Mouse (Mus musculus) heart, adult 2 months (tissue): ENCODE results near the gene 6030445D17Rik. TPM values are rescaled to one million over a fixed set of nuclear protein-coding genes. Genes with fewer than 3 reads are reported as not detected.

ENCODE experiments used
- DNase-seq, 2 experiments: peaks; one replicate each; pipeline ENCODE4 v3.0.0; 2021
- H3K27ac ChIP-seq: fragments of 200-600 bp; 2 replicates; pipeline ENCODE4 v1.8.1; 2022
- H3K27me3 ChIP-seq: fragments of 200-500 bp; 2 replicates; pipeline ENCODE4 v1.6.1; 2012; ENCODE audit warnings: mild to moderate bottlenecking, low read length, inconsistent platforms, mixed read lengths; ENCODE audit not compliant: control insufficient read depth, insufficient read depth
- H3K36me3 ChIP-seq: fragments of 200-500 bp; 2 replicates; pipeline ENCODE4 v1.6.1; 2012; ENCODE audit warnings: low read length, inconsistent platforms; ENCODE audit not compliant: control insufficient read depth, insufficient read depth
- H3K4me1 ChIP-seq: fragments of 200-500 bp; 2 replicates; pipeline ENCODE4 v1.6.1; 2011; ENCODE audit warnings: low read length; ENCODE audit not compliant: control insufficient read depth, insufficient read depth
- H3K4me3 ChIP-seq: fragments of 200-600 bp; 2 replicates; pipeline ENCODE4 v1.8.1; 2022
- H3K79me2 ChIP-seq: fragments of 200-500 bp; replicated peaks from 2 replicates; pipeline ENCODE4 v1.6.1; 2012; ENCODE audit warnings: mild to moderate bottlenecking, inconsistent platforms, low read length, moderate library complexity, mixed read lengths; ENCODE audit not compliant: control insufficient read depth, insufficient read depth
- H3K9ac ChIP-seq: fragments of 200-500 bp; 2 replicates; pipeline ENCODE4 v1.6.1; 2012; ENCODE audit warnings: low read depth, mild to moderate bottlenecking, control low read depth, inconsistent platforms, low read length, mixed read lengths
- CTCF ChIP-seq: fragments of 200-600 bp; IDR thresholded peaks from 2 replicates; pipeline ENCODE4 v1.8.1; 2022; ENCODE audit warnings: antibody characterized with exemption, mild to moderate bottlenecking, moderate library complexity
- EP300 ChIP-seq: fragments of 200-500 bp; IDR thresholded peaks from 2 replicates; pipeline ENCODE4 v1.6.1; 2011; ENCODE audit warnings: low read depth, low read length, control low read depth; ENCODE audit not compliant: insufficient read depth
- POLR2A ChIP-seq: fragments of 200-500 bp; IDR thresholded peaks from 2 replicates; pipeline ENCODE4 v1.6.1; 2011; ENCODE audit warnings: mild to moderate bottlenecking, low read depth, low read length, control low read depth; ENCODE audit not compliant: insufficient read depth
- WGBS: fragments of 180-500 bp; shearing (Covaris S2); methylation state at CpG from one replicate; pipeline ENCODE4 v1.1.7; 2018; 5-methylcytosine and 5-hydroxymethylcytosine counted together
- intact Hi-C: fragments of 180-260 bp; cut with DNase I; formaldehyde crosslinking; loops from one replicate; pipeline ENCODE4 v1.15.1; 2025
- polyA plus RNA-seq: library from polyadenylated mRNA; depleted of rRNA; stranded (reverse); fragments of >200 nt; gene quantifications from 2 replicates; pipeline ENCODE4 v1.2.3, GENCODE M21; 2012
- total RNA-seq, 2 experiments: library from RNA; stranded (reverse); gene quantifications; 2 replicates each; pipeline ENCODE4 v1.2.3; 2021

The 6030445D17Rik gene
- total and polyA plus RNA-seq, 3 experiments, result 0.27 to 0.45 (median 0.31) TPM

GRCm38 (mm10) chr4:136425000-136425288 is 37.1 kb upstream of the 6030445D17Rik start:
- peaks cover 9% of the 10 kb centered on the region for H3K27me3 ChIP-seq
- no peak for TF ChIP-seq POLR2A
- peak; percentile 55 for TF ChIP-seq CTCF
- intact Hi-C loops, result no loop called here
- no peaks in the 10 kb centered on the region for H3K36me3 ChIP-seq
- no peak overlapping the region for H3K27ac ChIP-seq
- DNase-seq, result peak in 1 of 2 experiments; percentile 8
- H3K9ac ChIP-seq, result no peak overlapping the region
- H3K4me3 ChIP-seq, result peak overlapping the region; percentile 41
- no peaks in the 10 kb centered on the region for H3K79me2 ChIP-seq
- 6% methylated on average over 15 of the region's 15 CpGs for WGBS
- no peaks in the 10 kb centered on the region for H3K4me1 ChIP-seq

- TF ChIP-seq CTCF, result no peak
- TF ChIP-seq POLR2A, result no peak
- no peak for TF ChIP-seq EP300
- Histone ChIP-seq H3K9ac (no peak overlapping the region), H3K27ac (no peak overlapping the region), H3K4me1 (no peaks in the 10 kb centered on the region), H3K27me3 (no peaks in the 10 kb centered on the region), H3K4me3 (no peak overlapping the region), H3K36me3 (no peaks in the 10 kb centered on the region), H3K79me2 (no peaks in the 10 kb centered on the region)
- peak; percentile 28 to 38 for DNase-seq
- intact Hi-C loops, result loop anchor here (1.0 kb wide), 2 partner anchors 96 to 191 kb away; no protein-coding TSS in a partner anchor
- WGBS, result 39% methylated on average over 11 of the region's 11 CpGs
Observed at GRCm38 (mm10) chr4:136430609-136431375, 31.3 kb upstream of the 6030445D17Rik start.

GRCm38 (mm10) chr4:136431376-136431693 is 30.7 kb upstream of the 6030445D17Rik start:
- Histone ChIP-seq H3K27ac (no peak overlapping the region), H3K4me1 (no peaks in the 10 kb centered on the region), H3K27me3 (no peaks in the 10 kb centered on the region), H3K4me3 (no peak overlapping the region), H3K36me3 (no peaks in the 10 kb centered on the region), H3K9ac (no peak overlapping the region), H3K79me2 (no peaks in the 10 kb centered on the region)
- peak; percentile 24 to 47 for DNase-seq
- WGBS, result 9% methylated on average over 3 of the region's 3 CpGs
- TF ChIP-seq EP300 (no peak), CTCF (peak; percentile 82)
- intact Hi-C loops, result loop anchor here (1.0 kb wide), 2 partner anchors 95 to 190 kb away; no protein-coding TSS in a partner anchor

- TF ChIP-seq EP300 (no peak), CTCF (no peak), POLR2A (no peak)
- DNase-seq, result no peak
- H3K4me1 ChIP-seq, result no peaks in the 10 kb centered on the region
- H3K79me2 ChIP-seq, result no peaks in the 10 kb centered on the region
- 85% methylated on average over 4 of the region's 4 CpGs for WGBS
- no peak overlapping the region for H3K27ac ChIP-seq
- no peaks in the 10 kb centered on the region for H3K27me3 ChIP-seq
- H3K36me3 ChIP-seq, result no peaks in the 10 kb centered on the region
- H3K9ac ChIP-seq, result no peak overlapping the region
- intact Hi-C loops, result no loop called here
- no peak overlapping the region for H3K4me3 ChIP-seq
Observed at GRCm38 (mm10) chr4:136434029-136434428, 28.0 kb upstream of the 6030445D17Rik start.

- H3K27me3 ChIP-seq, result no peaks in the 10 kb centered on the region
- H3K4me1 ChIP-seq, result no peaks in the 10 kb centered on the region
- intact Hi-C loops, result no loop called here
- H3K79me2 ChIP-seq, result no peaks in the 10 kb centered on the region
- no peak overlapping the region for H3K4me3 ChIP-seq
- no peak overlapping the region for H3K27ac ChIP-seq
- no peak overlapping the region for H3K9ac ChIP-seq
- H3K36me3 ChIP-seq, result no peaks in the 10 kb centered on the region
- TF ChIP-seq POLR2A (no peak), CTCF (no peak), EP300 (no peak)
- DNase-seq, result no peak
- 69% methylated on average over 4 of the region's 4 CpGs for WGBS
Observed at GRCm38 (mm10) chr4:136439106-136439505, 22.9 kb upstream of the 6030445D17Rik start.

- TF ChIP-seq EP300 (0 out of 2 replicates have a peak, but pooled peaks have one; percentile 30), POLR2A (no peak)
- no peaks in the 10 kb centered on the region for H3K27me3 ChIP-seq
- DNase-seq, result peak in 1 of 2 experiments; percentile 30
- H3K79me2 ChIP-seq, result no peaks in the 10 kb centered on the region
- no peak overlapping the region for H3K9ac ChIP-seq
- H3K36me3 ChIP-seq, result no peaks in the 10 kb centered on the region
- WGBS, result 53% methylated on average over 15 of the region's 15 CpGs
- no peak overlapping the region for H3K4me3 ChIP-seq
- intact Hi-C loops, result no loop called here
- H3K27ac ChIP-seq, result no peak overlapping the region
- H3K4me1 ChIP-seq, result no peaks in the 10 kb centered on the region
Observed at GRCm38 (mm10) chr4:136441354-136442043, 20.6 kb upstream of the 6030445D17Rik start.
